Mouse (Mus musculus) midbrain, embryonic 10.5 days (tissue): ENCODE measurements around the gene Ndufa8. TPM values are rescaled to one million over a fixed set of nuclear protein-coding genes. Genes with fewer than 3 reads are reported as not detected.

Experiments used
- DNase-seq: peaks from one replicate; pipeline ENCODE4 v3.0.0-alpha.2; 2017; ENCODE audit warnings: low spot score
- H3K27ac ChIP-seq: fragments of 300-500 bp; sonication (generic); replicated peaks from 2 replicates; pipeline ENCODE4 v1.5.1; 2016; ENCODE audit warnings: mild to moderate bottlenecking
- H3K27me3 ChIP-seq: fragments of 300-500 bp; sonication (generic); 2 replicates; pipeline ENCODE4 v1.6.1; 2016; ENCODE audit warnings: low read depth, mild to moderate bottlenecking; ENCODE audit not compliant: poor library complexity, severe bottlenecking
- H3K36me3 ChIP-seq: fragments of 300-500 bp; sonication (generic); 2 replicates; pipeline ENCODE4 v1.6.1; 2016; ENCODE audit warnings: mild to moderate bottlenecking, moderate library complexity
- H3K4me1 ChIP-seq: fragments of 300-500 bp; sonication (generic); 2 replicates; pipeline ENCODE4 v1.6.1; 2016
- H3K4me3 ChIP-seq: fragments of 300-500 bp; sonication (generic); 2 replicates; pipeline ENCODE4 v1.5.1; 2016; ENCODE audit warnings: mild to moderate bottlenecking, moderate library complexity
- H3K9me3 ChIP-seq: fragments of 300-500 bp; sonication (generic); replicated peaks from 2 replicates; pipeline ENCODE4 v1.6.1; 2016; ENCODE audit warnings: mild to moderate bottlenecking
- WGBS: fragments of 180-500 bp; shearing (Covaris S2); methylation state at CpG from one replicate; pipeline ENCODE4 v1.1.7; 2016; 5-methylcytosine and 5-hydroxymethylcytosine counted together
- polyA plus RNA-seq: library from polyadenylated mRNA; unstranded; fragments of >200 nt; fragmentation: Nextera tagmentation; extraction: Ambion mirVana; gene quantifications from 2 replicates; pipeline ENCODE4 v1.2.1, GENCODE M21; 2016

Ndufa8 gene
- polyA plus RNA-seq: 193 and 202 TPM in 2 replicates

GRCm38 (mm10) chr2:36048748-36049566, at the start of gene Ndufa8, which contains the start of gene Morn5:
Gene Ndufa8 (minus strand): TSS chr2:36049406.
Gene Morn5 (plus strand): TSS chr2:36049458.
- WGBS: 2% methylated on average over 44 of the region's 44 CpGs
- DNase-seq: peak; percentile 99
- peak within 1 kb of the TSS; percentile 85 for H3K27ac ChIP-seq

GRCm38 (mm10) chr2:36098021-36098420, 48.8 kb upstream of the Ndufa8 start:
- Histone ChIP-seq H3K27ac (no peak overlapping the region), H3K9me3 (no peaks in the 10 kb centered on the region), H3K4me3 (no peak overlapping the region), H3K27me3 (peaks cover 100% of the 10 kb centered on the region), H3K36me3 (no peaks in the 10 kb centered on the region), H3K4me1 (peaks cover 18% of the 10 kb centered on the region)
- 3% methylated on average over 5 of the region's 5 CpGs for WGBS
- no peak for DNase-seq

More at GRCm38 (mm10) chr2:36048748-36049566, at the start of gene Ndufa8, which contains the start of gene Morn5:
- peaks cover under 1% of the 10 kb centered on the region; the same call in 1 of the 2 replicates for H3K36me3 ChIP-seq
- no peaks in the 10 kb centered on the region for H3K9me3 ChIP-seq
- peak within 1 kb of the TSS; percentile 80 for H3K4me3 ChIP-seq
- H3K27me3 ChIP-seq: no peaks in the 10 kb centered on the region
- peaks cover 21% of the 10 kb centered on the region for H3K4me1 ChIP-seq

- no peak overlapping the region for H3K4me3 ChIP-seq
- WGBS: 2% methylated on average over 18 of the region's 18 CpGs
- DNase-seq: peak; percentile 52
- peaks cover 100% of the 10 kb centered on the region for H3K27me3 ChIP-seq
- H3K36me3 ChIP-seq: no peaks in the 10 kb centered on the region
- peaks cover 11% of the 10 kb centered on the region for H3K4me1 ChIP-seq
- H3K9me3 ChIP-seq: no peaks in the 10 kb centered on the region
- no peak overlapping the region for H3K27ac ChIP-seq
Measured at GRCm38 (mm10) chr2:36097129-36097815, 48.1 kb upstream of the Ndufa8 start.

- DNase-seq: peak; percentile 34
- Histone ChIP-seq H3K9me3 (no peaks in the 10 kb centered on the region), H3K4me1 (peaks cover 16% of the 10 kb centered on the region), H3K27ac (no peak overlapping the region), H3K4me3 (no peak overlapping the region), H3K27me3 (peaks cover 100% of the 10 kb centered on the region), H3K36me3 (no peaks in the 10 kb centered on the region)
- 3% methylated on average over 31 of the region's 31 CpGs for whole genome bisulfite sequencing
Measured at GRCm38 (mm10) chr2:36093914-36094475, 44.8 kb upstream of the Ndufa8 start.

GRCm38 (mm10) chr2:36093301-36093700, 44.1 kb upstream of the Ndufa8 start:
- Histone ChIP-seq H3K27ac (no peak overlapping the region), H3K4me1 (peaks cover 16% of the 10 kb centered on the region), H3K36me3 (no peaks in the 10 kb centered on the region), H3K27me3 (peaks cover 100% of the 10 kb centered on the region), H3K9me3 (no peaks in the 10 kb centered on the region), H3K4me3 (no peak overlapping the region)
- peak; percentile 25 for DNase-seq
- 8% methylated on average over 7 of the region's 7 CpGs for WGBS

- H3K4me3 ChIP-seq: no peak overlapping the region
- peaks cover 100% of the 10 kb centered on the region for H3K27me3 ChIP-seq
- peak; percentile 37 for DNase-seq
- H3K36me3 ChIP-seq: no peaks in the 10 kb centered on the region
- H3K27ac ChIP-seq: no peak overlapping the region
- peaks cover 16% of the 10 kb centered on the region for H3K4me1 ChIP-seq
- 5% methylated on average over 4 of the region's 4 CpGs for WGBS
- H3K9me3 ChIP-seq: no peaks in the 10 kb centered on the region
Measured at GRCm38 (mm10) chr2:36092748-36093147, 43.5 kb upstream of the Ndufa8 start.

- 2% methylated on average over 70 of the region's 70 CpGs for WGBS
- no peak overlapping the region for H3K27ac ChIP-seq
Measured at GRCm38 (mm10) chr2:36090853-36091741, 41.9 kb upstream of the Ndufa8 start.

GRCm38 (mm10) chr2:36089190-36089589, 40.0 kb upstream of the Ndufa8 start:
- no peak for DNase-seq
- peaks cover 93% of the 10 kb centered on the region for H3K27me3 ChIP-seq
- 50% methylated on average over 3 of the region's 3 CpGs for WGBS

More at GRCm38 (mm10) chr2:36090853-36091741, 41.9 kb upstream of the Ndufa8 start:
- no peaks in the 10 kb centered on the region for H3K36me3 ChIP-seq
- peak overlapping the region; percentile 62 for H3K4me3 ChIP-seq
- no peaks in the 10 kb centered on the region for H3K9me3 ChIP-seq
- H3K27me3 ChIP-seq: peaks cover 100% of the 10 kb centered on the region
- DNase-seq: peak; percentile 87
- peaks cover 16% of the 10 kb centered on the region for H3K4me1 ChIP-seq

GRCm38 (mm10) chr2:36085041-36085440, 35.8 kb upstream of the Ndufa8 start:
- Histone ChIP-seq H3K9me3 (no peaks in the 10 kb centered on the region), H3K4me3 (no peak overlapping the region), H3K36me3 (no peaks in the 10 kb centered on the region), H3K4me1 (peaks cover 3% of the 10 kb centered on the region; the same call in 1 of the 2 replicates), H3K27me3 (peaks cover 51% of the 10 kb centered on the region), H3K27ac (no peak overlapping the region)
- 84% methylated on average over 1 of the region's 1 CpGs for WGBS
- no peak for DNase-seq

More at GRCm38 (mm10) chr2:36089190-36089589, 40.0 kb upstream of the Ndufa8 start:
- peaks cover 16% of the 10 kb centered on the region for H3K4me1 ChIP-seq
- no peak overlapping the region for H3K4me3 ChIP-seq
- no peak overlapping the region for H3K27ac ChIP-seq
- H3K36me3 ChIP-seq: no peaks in the 10 kb centered on the region
- no peaks in the 10 kb centered on the region for H3K9me3 ChIP-seq

GRCm38 (mm10) chr2:36082802-36083580, 33.8 kb upstream of the Ndufa8 start:
- no peaks in the 10 kb centered on the region for H3K9me3 ChIP-seq
- H3K36me3 ChIP-seq: no peaks in the 10 kb centered on the region
- no peak overlapping the region for H3K4me3 ChIP-seq
- peaks cover 39% of the 10 kb centered on the region for H3K27me3 ChIP-seq
- no peak for DNase-seq
- H3K27ac ChIP-seq: no peak overlapping the region
- peaks cover 3% of the 10 kb centered on the region; the same call in 1 of the 2 replicates for H3K4me1 ChIP-seq
- WGBS: 88% methylated on average over 9 of the region's 9 CpGs

GRCm38 (mm10) chr2:36081446-36081845, 32.2 kb upstream of the Ndufa8 start:
- 34% methylated on average over 9 of the region's 9 CpGs for WGBS
- no peaks in the 10 kb centered on the region for H3K36me3 ChIP-seq
- H3K9me3 ChIP-seq: no peaks in the 10 kb centered on the region
- H3K4me1 ChIP-seq: peaks cover 10% of the 10 kb centered on the region
- H3K4me3 ChIP-seq: no peak overlapping the region
- H3K27me3 ChIP-seq: peaks cover 28% of the 10 kb centered on the region
- DNase-seq: no peak
- no peak overlapping the region; the same call in 1 of the 2 replicates for H3K27ac ChIP-seq
